Mouse (Mus musculus): ENCODE measurements at regions not wholly inside any gene's neighbourhood (a gene's known extent, or its start where the extent isn't known, plus 50 kb on each side); places are given as distances from the start of the nearest gene placed in this dataset.

DNA sequence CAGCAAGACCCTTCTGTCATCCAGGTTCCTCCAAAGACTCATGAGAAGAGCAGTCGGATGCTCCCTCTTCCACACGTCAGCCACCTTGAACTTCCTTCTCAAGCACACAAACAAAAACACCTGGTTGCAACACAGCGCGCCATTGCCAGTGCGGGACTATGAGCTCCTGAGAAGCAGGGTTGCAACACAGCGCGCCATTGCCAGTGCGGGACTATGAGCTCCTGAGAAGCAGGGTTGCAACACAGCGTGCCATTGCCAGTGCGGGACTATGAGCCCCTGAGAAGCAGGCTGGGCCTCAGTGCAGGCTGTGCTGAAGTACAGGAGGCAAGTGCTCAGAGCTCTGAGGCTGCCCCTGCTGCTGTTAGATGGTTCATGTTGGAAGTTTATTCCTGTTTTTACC is 140.0 kb downstream of the Gm12728 start:
- WGBS, result 94% methylated on average over 10 of the region's 10 CpGs
- H3K4me2 ChIP-seq (ENCODE audit: low read depth, low read length), result no peak overlapping the region
- no peaks in the 10 kb centered on the region for H3K36me3 ChIP-seq (ENCODE audit: control insufficient read depth, insufficient read depth, low read length)
- no peak overlapping the region for H3K9ac ChIP-seq (replicated peaks; ENCODE audit: low read depth, low read length)
- no peaks in the 10 kb centered on the region for H3K27me3 ChIP-seq (ENCODE audit: control insufficient read depth, insufficient read depth, low read length)
- ATAC-seq (ENCODE audit: low read depth), result no peak
- H3K4me3 ChIP-seq (ENCODE audit: low read depth, low read length), result no peak overlapping the region
- no peaks in the 10 kb centered on the region for H3K4me1 ChIP-seq (ENCODE audit: control insufficient read depth, insufficient read depth, low read length)
- H3K27ac ChIP-seq (ENCODE audit: low read depth, low read length), result no peak overlapping the region
- H3K9me3 ChIP-seq (ENCODE audit: control insufficient read depth, low read length), result no peaks in the 10 kb centered on the region

- 56% methylated on average over 4 of the region's 4 CpGs for WGBS
- H3K4me1 ChIP-seq (ENCODE audit: control insufficient read depth, insufficient read depth, low read length), result no peaks in the 10 kb centered on the region
- no peak overlapping the region for H3K4me2 ChIP-seq (ENCODE audit: low read depth, low read length)
- H3K27me3 ChIP-seq (ENCODE audit: control insufficient read depth, insufficient read depth, low read length), result no peaks in the 10 kb centered on the region
- no peak overlapping the region for H3K9ac ChIP-seq (replicated peaks; ENCODE audit: low read depth, low read length)
- no peak for ATAC-seq (ENCODE audit: low read depth)
- H3K36me3 ChIP-seq (ENCODE audit: control insufficient read depth, insufficient read depth, low read length), result no peaks in the 10 kb centered on the region
- H3K27ac ChIP-seq (ENCODE audit: low read depth, low read length), result no peak overlapping the region
- H3K9me3 ChIP-seq (ENCODE audit: control insufficient read depth, low read length), result no peaks in the 10 kb centered on the region
- H3K4me3 ChIP-seq (ENCODE audit: low read depth, low read length), result no peak overlapping the region
Observed at GRCm38 (mm10) chr4:105934971-105935370, 145.3 kb downstream of the Gm12728 start.

GRCm38 (mm10) chr4:105936755-105937514 is 147.3 kb downstream of the Gm12728 start:
- Histone ChIP-seq H3K4me2 (ENCODE audit: low read depth, low read length) (no peak overlapping the region), H3K36me3 (ENCODE audit: control insufficient read depth, insufficient read depth, low read length) (no peaks in the 10 kb centered on the region), H3K4me3 (ENCODE audit: low read depth, low read length) (no peak overlapping the region), H3K27me3 (ENCODE audit: control insufficient read depth, insufficient read depth, low read length) (no peaks in the 10 kb centered on the region), H3K27ac (ENCODE audit: low read depth, low read length) (no peak overlapping the region), H3K9ac (replicated peaks; ENCODE audit: low read depth, low read length) (no peak overlapping the region), H3K9me3 (ENCODE audit: control insufficient read depth, low read length) (no peaks in the 10 kb centered on the region), H3K4me1 (ENCODE audit: control insufficient read depth, insufficient read depth, low read length) (no peaks in the 10 kb centered on the region)
- WGBS, result 95% methylated on average over 7 of the region's 7 CpGs
- no peak for ATAC-seq (ENCODE audit: low read depth)

DNA sequence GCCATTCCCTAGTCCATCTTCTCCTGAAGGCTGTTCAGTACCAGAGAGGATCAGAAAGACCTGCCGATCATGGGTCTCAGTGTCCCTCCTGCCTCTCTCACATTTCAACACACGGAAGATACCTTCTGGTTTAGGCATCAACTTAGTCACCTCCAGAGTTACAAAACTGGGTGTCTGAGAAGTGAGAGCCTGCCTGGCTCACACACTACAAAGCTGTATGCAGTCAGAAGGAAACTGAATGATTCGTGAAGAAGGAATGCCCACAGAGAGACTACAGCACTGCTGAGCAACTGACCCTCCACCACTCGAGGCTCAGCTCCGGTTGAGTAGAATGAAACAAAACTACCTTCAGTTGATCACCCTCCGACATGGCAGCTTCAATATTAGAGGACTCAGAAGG is 147.9 kb downstream of the Gm12728 start:
- Histone ChIP-seq H3K27ac (ENCODE audit: low read depth, low read length) (no peak overlapping the region), H3K4me2 (ENCODE audit: low read depth, low read length) (no peak overlapping the region), H3K9me3 (ENCODE audit: control insufficient read depth, low read length) (no peaks in the 10 kb centered on the region), H3K36me3 (ENCODE audit: control insufficient read depth, insufficient read depth, low read length) (no peaks in the 10 kb centered on the region), H3K4me1 (ENCODE audit: control insufficient read depth, insufficient read depth, low read length) (no peaks in the 10 kb centered on the region), H3K9ac (replicated peaks; ENCODE audit: low read depth, low read length) (no peak overlapping the region), H3K27me3 (ENCODE audit: control insufficient read depth, insufficient read depth, low read length) (no peaks in the 10 kb centered on the region), H3K4me3 (ENCODE audit: low read depth, low read length) (no peak overlapping the region)
- ATAC-seq (ENCODE audit: low read depth), result no peak
- WGBS, result 84% methylated on average over 6 of the region's 6 CpGs

- H3K27ac ChIP-seq (ENCODE audit: low read depth, low read length), result no peak overlapping the region
- H3K9me3 ChIP-seq (ENCODE audit: control insufficient read depth, low read length), result no peaks in the 10 kb centered on the region
- H3K27me3 ChIP-seq (ENCODE audit: control insufficient read depth, insufficient read depth, low read length), result no peaks in the 10 kb centered on the region
- no peaks in the 10 kb centered on the region for H3K36me3 ChIP-seq (ENCODE audit: control insufficient read depth, insufficient read depth, low read length)
- no peak overlapping the region for H3K4me2 ChIP-seq (ENCODE audit: low read depth, low read length)
- no peak overlapping the region for H3K9ac ChIP-seq (replicated peaks; ENCODE audit: low read depth, low read length)
- H3K4me3 ChIP-seq (ENCODE audit: low read depth, low read length), result no peak overlapping the region
- WGBS, result 82% methylated on average over 11 of the region's 11 CpGs
- ATAC-seq (ENCODE audit: low read depth), result no peak
- no peaks in the 10 kb centered on the region for H3K4me1 ChIP-seq (ENCODE audit: control insufficient read depth, insufficient read depth, low read length)
Observed at GRCm38 (mm10) chr4:105938886-105939285, 149.2 kb downstream of the Gm12728 start.

GRCm38 (mm10) chr4:105939636-105940199 is 150.0 kb downstream of the Gm12728 start:
- Histone ChIP-seq H3K9me3 (ENCODE audit: control insufficient read depth, low read length) (no peaks in the 10 kb centered on the region), H3K4me1 (ENCODE audit: control insufficient read depth, insufficient read depth, low read length) (no peaks in the 10 kb centered on the region), H3K4me3 (ENCODE audit: low read depth, low read length) (no peak overlapping the region), H3K36me3 (ENCODE audit: control insufficient read depth, insufficient read depth, low read length) (no peaks in the 10 kb centered on the region), H3K27me3 (ENCODE audit: control insufficient read depth, insufficient read depth, low read length) (no peaks in the 10 kb centered on the region), H3K27ac (ENCODE audit: low read depth, low read length) (no peak overlapping the region), H3K9ac (replicated peaks; ENCODE audit: low read depth, low read length) (no peak overlapping the region), H3K4me2 (ENCODE audit: low read depth, low read length) (no peak overlapping the region)
- WGBS, result 75% methylated on average over 11 of the region's 11 CpGs
- ATAC-seq (ENCODE audit: low read depth), result no peak

DNA sequence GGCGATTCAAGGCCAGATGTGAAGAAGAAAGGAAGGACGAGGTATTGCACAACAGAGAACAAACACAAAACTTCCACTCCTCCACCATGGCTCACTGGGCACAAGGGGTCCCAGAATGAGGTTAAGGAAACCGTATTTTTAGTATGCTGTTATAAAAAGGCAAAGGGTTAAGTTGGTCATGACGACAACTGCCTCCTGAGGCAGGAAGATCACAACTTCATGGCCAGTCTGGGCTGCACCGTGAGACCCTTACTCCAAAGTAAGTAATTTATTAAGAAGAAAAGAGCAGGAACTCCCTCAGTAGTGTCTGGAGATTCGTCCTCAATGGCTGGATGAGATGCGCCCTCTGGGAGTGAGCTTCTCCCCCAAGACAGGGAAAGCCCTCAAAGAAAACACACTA is 151.2 kb downstream of the Gm12728 start:
- H3K4me3 ChIP-seq (ENCODE audit: low read depth, low read length), result no peak overlapping the region

DNA sequence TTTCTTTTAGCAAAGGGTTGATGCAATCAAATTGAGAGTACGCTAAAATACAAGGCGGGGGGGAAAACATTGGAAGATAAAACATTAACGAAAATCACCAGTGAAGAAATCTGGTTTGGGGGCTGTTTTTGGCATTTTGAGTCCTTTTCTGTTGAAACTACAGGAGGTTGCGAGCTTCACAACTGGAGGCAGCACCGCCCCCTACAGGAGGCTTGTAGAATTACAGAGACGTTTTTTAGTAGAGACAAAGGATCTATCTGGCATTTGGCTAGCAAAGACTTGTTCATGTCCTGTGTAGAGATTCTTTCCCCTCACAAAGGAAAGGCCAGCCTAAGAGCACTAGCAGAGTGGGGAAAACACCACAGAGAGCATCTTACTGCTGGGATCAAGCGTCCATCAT is 152.1 kb downstream of the Gm12728 start:
- Histone ChIP-seq H3K4me3 (ENCODE audit: low read depth, low read length) (no peak overlapping the region), H3K27me3 (ENCODE audit: control insufficient read depth, insufficient read depth, low read length) (no peaks in the 10 kb centered on the region), H3K9me3 (ENCODE audit: control insufficient read depth, low read length) (no peaks in the 10 kb centered on the region), H3K9ac (replicated peaks; ENCODE audit: low read depth, low read length) (no peak overlapping the region), H3K27ac (ENCODE audit: low read depth, low read length) (no peak overlapping the region), H3K4me1 (ENCODE audit: control insufficient read depth, insufficient read depth, low read length) (no peaks in the 10 kb centered on the region), H3K36me3 (ENCODE audit: control insufficient read depth, insufficient read depth, low read length) (no peaks in the 10 kb centered on the region), H3K4me2 (ENCODE audit: low read depth, low read length) (no peak overlapping the region)
- no peak for ATAC-seq (ENCODE audit: low read depth)
- WGBS, result 54% methylated on average over 7 of the region's 7 CpGs

More for the DNA sequence above, 151.2 kb downstream of the Gm12728 start:
- Histone ChIP-seq H3K27ac (ENCODE audit: low read depth, low read length) (no peak overlapping the region), H3K36me3 (ENCODE audit: control insufficient read depth, insufficient read depth, low read length) (no peaks in the 10 kb centered on the region), H3K4me2 (ENCODE audit: low read depth, low read length) (no peak overlapping the region), H3K4me1 (ENCODE audit: control insufficient read depth, insufficient read depth, low read length) (no peaks in the 10 kb centered on the region), H3K9ac (replicated peaks; ENCODE audit: low read depth, low read length) (no peak overlapping the region), H3K27me3 (ENCODE audit: control insufficient read depth, insufficient read depth, low read length) (no peaks in the 10 kb centered on the region), H3K9me3 (ENCODE audit: control insufficient read depth, low read length) (no peaks in the 10 kb centered on the region)
- no peak for ATAC-seq (ENCODE audit: low read depth)
- 86% methylated on average over 7 of the region's 7 CpGs for WGBS

DNA sequence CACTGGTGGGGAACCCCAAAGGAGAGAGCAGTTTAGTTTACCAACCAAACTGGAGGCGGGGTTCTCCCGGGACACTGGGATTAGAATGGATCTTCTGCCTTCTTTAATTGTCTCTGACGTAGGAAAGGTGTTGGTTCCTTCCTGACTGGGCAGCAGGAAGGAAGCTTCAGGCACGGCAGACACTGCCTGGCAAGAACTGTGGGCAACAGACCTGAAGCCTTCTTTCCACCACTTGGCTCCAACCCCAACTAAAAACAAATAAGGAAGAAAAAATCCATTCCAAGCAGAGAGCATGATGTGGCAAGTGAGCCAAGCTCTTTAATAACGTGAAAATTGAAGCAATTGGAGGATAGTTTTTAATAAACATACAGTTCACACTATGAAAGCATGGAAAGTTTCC is 155.3 kb downstream of the Gm12728 start:
- H3K9ac ChIP-seq (replicated peaks; ENCODE audit: low read depth, low read length), result no peak overlapping the region

More for the DNA sequence above, 155.3 kb downstream of the Gm12728 start:
- Histone ChIP-seq H3K9me3 (ENCODE audit: control insufficient read depth, low read length) (no peaks in the 10 kb centered on the region), H3K4me3 (ENCODE audit: low read depth, low read length) (no peak overlapping the region), H3K4me2 (ENCODE audit: low read depth, low read length) (no peak overlapping the region), H3K4me1 (ENCODE audit: control insufficient read depth, insufficient read depth, low read length) (no peaks in the 10 kb centered on the region), H3K27ac (ENCODE audit: low read depth, low read length) (no peak overlapping the region), H3K36me3 (ENCODE audit: control insufficient read depth, insufficient read depth, low read length) (no peaks in the 10 kb centered on the region), H3K27me3 (ENCODE audit: control insufficient read depth, insufficient read depth, low read length) (no peaks in the 10 kb centered on the region)
- no peak for ATAC-seq (ENCODE audit: low read depth)
- 74% methylated on average over 5 of the region's 5 CpGs for WGBS

All from neural tube, embryonic 14.5 days (tissue).